Mouse (Mus musculus): Measurements from ENCODE around the gene Trim40. TPM values are rescaled to one million over a fixed set of nuclear protein-coding genes. Genes with fewer than 3 reads are reported as not detected.

The Trim40 gene
- polyA plus RNA-seq, 1 experiment from 2014 or later, result 0.08 TPM

DNA sequence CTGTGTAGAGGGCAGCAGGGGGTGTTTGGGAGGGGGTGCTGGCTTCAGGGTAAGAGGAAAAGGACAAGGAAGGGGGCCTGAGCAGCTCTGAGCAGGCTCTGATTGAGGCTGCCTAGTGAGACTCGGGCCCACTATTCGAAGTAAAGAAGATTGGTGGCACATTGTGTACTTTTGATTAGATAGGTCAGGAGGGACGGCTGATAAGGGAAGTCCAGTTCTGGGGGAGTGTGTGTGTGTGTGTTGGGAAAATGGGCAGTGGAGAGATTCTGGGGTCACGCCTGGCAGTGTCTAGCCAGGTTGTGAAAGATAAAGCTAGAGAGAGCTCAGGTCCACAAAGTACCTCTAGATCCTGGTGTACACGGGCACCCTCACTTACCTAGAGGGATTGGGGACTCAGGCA lies 38.3 kb downstream of the Trim40 start:
- Histone ChIP-seq H3K27me3 (replicated peaks; ENCODE audit: control insufficient read depth, insufficient read depth, low read length) (no peaks in the 10 kb centered on the region), H3K4me3 (ENCODE audit: low read length) (no peak overlapping the region), H3K4me2 (ENCODE audit: low read length) (no peak overlapping the region), H3K36me3 (ENCODE audit: control insufficient read depth, insufficient read depth, low read length) (peaks cover 39% of the 10 kb centered on the region), H3K27ac (ENCODE audit: low read depth, low read length) (no peak overlapping the region), H3K9me3 (ENCODE audit: control insufficient read depth, low read length) (no peaks in the 10 kb centered on the region), H3K9ac (ENCODE audit: low read depth, low read length) (no peak overlapping the region), H3K4me1 (ENCODE audit: control insufficient read depth, insufficient read depth, low read depth, low read length) (no peaks in the 10 kb centered on the region)
- ATAC-seq, result no peak
- 97% methylated on average over 5 of the region's 5 CpGs for WGBS

DNA sequence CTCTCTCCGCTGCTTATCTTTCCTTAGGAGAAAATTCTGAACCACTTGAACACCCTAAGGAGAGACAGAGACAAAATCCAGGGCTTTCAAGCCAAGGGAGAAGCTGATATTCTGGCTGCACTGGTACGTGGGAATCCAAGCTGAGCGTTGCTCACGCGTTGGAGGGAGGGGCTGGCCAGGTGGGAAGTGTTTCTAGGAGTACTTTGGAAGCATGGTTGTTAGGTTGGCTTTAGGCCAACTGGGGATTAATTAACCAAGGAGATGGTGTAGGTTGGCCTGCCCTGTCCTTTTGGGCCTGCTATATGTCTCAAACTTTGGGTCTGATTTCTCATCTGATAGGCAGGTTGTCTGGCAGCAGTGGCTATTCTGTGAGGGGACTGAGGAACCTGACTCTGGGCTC lies 38.7 kb downstream of the Trim40 start:
- Histone ChIP-seq H3K9ac (ENCODE audit: low read depth, low read length) (no peak overlapping the region), H3K27ac (ENCODE audit: low read depth, low read length) (no peak overlapping the region), H3K4me1 (ENCODE audit: control insufficient read depth, insufficient read depth, low read depth, low read length) (no peaks in the 10 kb centered on the region), H3K36me3 (ENCODE audit: control insufficient read depth, insufficient read depth, low read length) (peaks cover 36% of the 10 kb centered on the region), H3K4me2 (ENCODE audit: low read length) (no peak overlapping the region), H3K27me3 (replicated peaks; ENCODE audit: control insufficient read depth, insufficient read depth, low read length) (no peaks in the 10 kb centered on the region), H3K9me3 (ENCODE audit: control insufficient read depth, low read length) (no peaks in the 10 kb centered on the region), H3K4me3 (ENCODE audit: low read length) (no peak overlapping the region)
- ATAC-seq, result no peak
- WGBS, result 86% methylated on average over 5 of the region's 5 CpGs

DNA sequence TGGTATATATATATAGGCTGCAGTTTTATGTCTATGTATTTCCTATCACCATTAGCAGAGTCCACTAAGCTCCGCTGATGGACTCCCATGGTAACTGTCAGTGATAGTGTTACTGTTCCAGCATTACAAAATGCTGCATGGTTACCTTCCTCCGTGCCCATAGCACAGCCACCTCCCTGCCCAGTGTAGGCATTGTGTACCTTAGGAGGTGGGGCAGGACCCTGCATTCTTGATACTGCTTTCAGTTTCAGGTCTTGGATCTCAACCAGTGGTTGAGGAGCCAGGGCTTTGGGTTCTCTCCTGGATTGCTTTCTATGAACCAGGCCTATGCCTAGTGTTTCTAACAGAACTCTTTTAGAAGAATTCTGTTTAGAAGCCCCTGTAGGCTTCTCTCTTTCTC lies 39.9 kb downstream of the Trim40 start:
- Histone ChIP-seq H3K9ac (ENCODE audit: low read depth, low read length) (no peak overlapping the region), H3K36me3 (ENCODE audit: control insufficient read depth, insufficient read depth, low read length) (peaks cover 36% of the 10 kb centered on the region), H3K4me3 (ENCODE audit: low read length) (no peak overlapping the region), H3K27ac (ENCODE audit: low read depth, low read length) (no peak overlapping the region), H3K27me3 (replicated peaks; ENCODE audit: control insufficient read depth, insufficient read depth, low read length) (no peaks in the 10 kb centered on the region), H3K4me1 (ENCODE audit: control insufficient read depth, insufficient read depth, low read depth, low read length) (no peaks in the 10 kb centered on the region), H3K4me2 (ENCODE audit: low read length) (no peak overlapping the region), H3K9me3 (ENCODE audit: control insufficient read depth, low read length) (no peaks in the 10 kb centered on the region)
- 89% methylated on average over 2 of the region's 2 CpGs for WGBS
- no peak for ATAC-seq

DNA sequence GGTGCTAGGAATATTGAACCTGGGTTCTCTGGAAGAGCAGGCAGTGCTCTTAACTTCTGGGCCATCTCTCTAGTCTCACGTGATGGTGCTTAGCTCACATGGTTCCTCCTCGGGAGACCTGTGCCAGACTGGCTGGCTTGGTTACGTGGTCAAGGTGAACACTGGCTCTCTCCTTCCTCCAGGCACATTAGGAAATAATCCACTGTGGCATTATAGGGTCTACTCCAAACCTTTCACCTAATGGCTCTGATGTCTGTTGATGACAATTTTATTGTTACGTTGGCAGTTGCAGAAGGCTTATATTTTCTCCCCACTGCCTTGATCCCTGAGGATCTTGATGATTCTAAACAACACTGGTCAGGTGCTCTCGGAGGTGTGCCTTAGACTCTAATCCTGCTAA lies 41.0 kb downstream of the Trim40 start:
- 85% methylated on average over 5 of the region's 5 CpGs for WGBS
- H3K4me1 ChIP-seq (ENCODE audit: control insufficient read depth, insufficient read depth, low read depth, low read length), result no peaks in the 10 kb centered on the region
- no peaks in the 10 kb centered on the region for H3K9me3 ChIP-seq (ENCODE audit: control insufficient read depth, low read length)
- no peak overlapping the region for H3K27ac ChIP-seq (ENCODE audit: low read depth, low read length)
- peaks cover 27% of the 10 kb centered on the region for H3K36me3 ChIP-seq (ENCODE audit: control insufficient read depth, insufficient read depth, low read length)
- ATAC-seq, result no peak
- H3K4me2 ChIP-seq (ENCODE audit: low read length), result no peak overlapping the region
- no peaks in the 10 kb centered on the region for H3K27me3 ChIP-seq (replicated peaks; ENCODE audit: control insufficient read depth, insufficient read depth, low read length)
- no peak overlapping the region for H3K9ac ChIP-seq (ENCODE audit: low read depth, low read length)
- no peak overlapping the region for H3K4me3 ChIP-seq (ENCODE audit: low read length)

DNA sequence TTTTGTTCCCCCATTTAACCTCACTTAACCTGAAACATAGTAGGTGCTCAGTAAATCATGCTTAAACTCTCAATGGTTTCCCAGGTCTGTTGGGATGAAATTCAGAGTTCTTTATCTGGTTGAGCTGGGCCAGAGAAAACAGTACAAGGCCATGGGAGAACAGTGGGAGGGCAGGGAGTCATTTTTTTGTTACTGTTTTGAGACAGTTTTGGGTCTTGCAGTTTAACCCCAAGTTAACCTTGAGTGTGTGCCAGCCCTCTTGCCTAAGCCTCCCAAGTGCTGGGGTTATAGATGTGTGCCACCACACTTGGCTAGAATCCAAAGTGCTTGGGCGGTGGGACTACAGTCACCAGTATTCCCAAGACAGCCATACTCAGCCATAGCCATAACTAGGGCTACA lies 45.2 kb downstream of the Trim40 start:
- Histone ChIP-seq H3K27ac (ENCODE audit: low read depth, low read length) (no peak overlapping the region), H3K36me3 (ENCODE audit: control insufficient read depth, insufficient read depth, low read length) (0 out of 2 replicates have a peak, but pooled peaks cover 5% of the 10 kb centered on the region), H3K9me3 (ENCODE audit: control insufficient read depth, low read length) (no peaks in the 10 kb centered on the region), H3K4me3 (ENCODE audit: low read length) (no peak overlapping the region), H3K4me2 (ENCODE audit: low read length) (no peak overlapping the region), H3K9ac (ENCODE audit: low read depth, low read length) (no peak overlapping the region), H3K27me3 (replicated peaks; ENCODE audit: control insufficient read depth, insufficient read depth, low read length) (no peaks in the 10 kb centered on the region), H3K4me1 (ENCODE audit: control insufficient read depth, insufficient read depth, low read depth, low read length) (no peaks in the 10 kb centered on the region)
- no peak for ATAC-seq
- 67% methylated on average over 1 of the region's 1 CpGs for WGBS

DNA sequence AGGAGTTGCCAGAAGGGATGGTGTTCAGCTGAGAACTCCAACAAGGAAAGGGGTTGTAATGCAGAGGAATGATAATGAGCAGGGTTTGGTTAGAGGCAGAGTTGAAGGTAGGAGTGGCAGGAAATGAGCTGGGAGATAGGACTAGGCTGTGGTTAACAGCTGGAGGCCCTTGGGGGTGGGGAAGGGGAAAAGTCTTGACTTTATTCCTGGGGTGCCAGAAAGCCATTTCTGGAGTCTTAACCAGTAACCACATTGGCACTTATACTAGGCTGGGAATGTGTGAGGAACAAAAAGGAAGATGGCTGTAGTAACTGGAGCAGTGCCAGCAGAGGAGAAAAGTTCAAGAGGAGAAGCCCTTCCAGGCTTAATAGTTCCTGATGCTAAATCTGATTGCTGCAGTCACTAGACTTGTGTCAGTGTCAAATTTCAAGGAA lies 45.6 kb downstream of the Trim40 start:
- no peaks in the 10 kb centered on the region for H3K9me3 ChIP-seq (ENCODE audit: control insufficient read depth, low read length)
- H3K4me2 ChIP-seq (ENCODE audit: low read length), result no peak overlapping the region
- H3K27me3 ChIP-seq (replicated peaks; ENCODE audit: control insufficient read depth, insufficient read depth, low read length), result no peaks in the 10 kb centered on the region
- H3K4me3 ChIP-seq (ENCODE audit: low read length), result no peak overlapping the region
- no peak overlapping the region for H3K27ac ChIP-seq (ENCODE audit: low read depth, low read length)
- ATAC-seq, result no peak
- H3K4me1 ChIP-seq (ENCODE audit: control insufficient read depth, insufficient read depth, low read depth, low read length), result no peaks in the 10 kb centered on the region; the same call in 1 of the 2 replicates
- 0 out of 2 replicates have a peak, but pooled peaks cover 5% of the 10 kb centered on the region for H3K36me3 ChIP-seq (ENCODE audit: control insufficient read depth, insufficient read depth, low read length)
- H3K9ac ChIP-seq (ENCODE audit: low read depth, low read length), result no peak overlapping the region

DNA sequence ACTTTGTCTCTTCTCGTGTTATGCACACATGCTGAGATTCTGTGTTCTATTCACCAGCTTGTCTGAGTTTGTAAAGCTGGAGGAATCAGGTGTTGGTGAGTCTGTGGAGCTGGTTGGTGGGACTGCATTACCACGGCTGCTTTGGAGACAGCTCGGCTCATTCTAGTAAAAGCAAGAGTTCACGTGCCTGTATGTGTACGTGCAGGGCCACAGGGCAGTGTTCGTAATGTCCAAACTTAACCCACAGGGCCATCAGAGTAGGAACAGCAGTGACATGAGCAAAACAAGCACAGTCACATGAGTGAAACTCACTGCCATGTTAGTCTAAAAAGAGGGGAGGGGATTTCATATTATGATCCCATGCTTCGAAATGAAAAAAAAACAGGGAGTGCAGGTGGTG lies 46.2 kb downstream of the Trim40 start:
- no peaks in the 10 kb centered on the region; the same call in 1 of the 2 replicates for H3K4me1 ChIP-seq (ENCODE audit: control insufficient read depth, insufficient read depth, low read depth, low read length)
- no peaks in the 10 kb centered on the region for H3K27me3 ChIP-seq (replicated peaks; ENCODE audit: control insufficient read depth, insufficient read depth, low read length)
- H3K9ac ChIP-seq (ENCODE audit: low read depth, low read length), result no peak overlapping the region
- no peak overlapping the region for H3K4me3 ChIP-seq (ENCODE audit: low read length)
- no peak for ATAC-seq
- 76% methylated on average over 7 of the region's 7 CpGs for WGBS
- no peaks in the 10 kb centered on the region for H3K9me3 ChIP-seq (ENCODE audit: control insufficient read depth, low read length)
- H3K27ac ChIP-seq (ENCODE audit: low read depth, low read length), result no peak overlapping the region
- H3K4me2 ChIP-seq (ENCODE audit: low read length), result no peak overlapping the region
- H3K36me3 ChIP-seq (ENCODE audit: control insufficient read depth, insufficient read depth, low read length), result 0 out of 2 replicates have a peak, but pooled peaks cover 5% of the 10 kb centered on the region

DNA sequence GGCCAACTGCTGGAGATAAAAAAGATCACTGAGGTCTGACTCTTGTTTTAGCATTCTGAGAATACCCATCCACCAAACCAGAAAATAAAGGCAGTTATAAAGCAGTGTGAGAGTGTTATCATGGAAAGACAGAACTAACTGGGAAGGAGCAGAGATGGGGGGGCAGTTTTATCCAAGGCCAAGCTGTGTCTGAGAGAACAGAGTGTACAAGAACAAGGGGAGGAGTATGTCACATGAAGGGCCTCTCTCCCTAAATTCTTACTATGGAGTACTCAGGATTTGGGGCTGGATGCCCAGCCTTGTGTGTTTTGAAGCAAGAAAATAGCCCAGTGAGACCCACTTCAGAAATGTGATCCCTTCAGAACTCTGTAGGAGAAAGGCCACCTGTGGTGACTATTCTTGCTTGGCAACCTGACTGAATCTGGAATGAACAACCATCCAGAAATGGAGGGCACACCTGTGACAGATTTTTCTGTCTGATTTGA lies 48.9 kb downstream of the Trim40 start:
- 0 out of 2 replicates have a peak, but pooled peaks cover 2% of the 10 kb centered on the region for H3K36me3 ChIP-seq (ENCODE audit: control insufficient read depth, insufficient read depth, low read length)
- H3K27ac ChIP-seq (ENCODE audit: low read depth, low read length), result no peak overlapping the region
- H3K27me3 ChIP-seq (replicated peaks; ENCODE audit: control insufficient read depth, insufficient read depth, low read length), result no peaks in the 10 kb centered on the region
- H3K9me3 ChIP-seq (ENCODE audit: control insufficient read depth, low read length), result no peaks in the 10 kb centered on the region
- ATAC-seq, result no peak
- H3K4me3 ChIP-seq (ENCODE audit: low read length), result no peak overlapping the region
- H3K9ac ChIP-seq (ENCODE audit: low read depth, low read length), result no peak overlapping the region
- peaks cover 10% of the 10 kb centered on the region for H3K4me1 ChIP-seq (ENCODE audit: control insufficient read depth, insufficient read depth, low read depth, low read length)
- H3K4me2 ChIP-seq (ENCODE audit: low read length), result no peak overlapping the region

DNA sequence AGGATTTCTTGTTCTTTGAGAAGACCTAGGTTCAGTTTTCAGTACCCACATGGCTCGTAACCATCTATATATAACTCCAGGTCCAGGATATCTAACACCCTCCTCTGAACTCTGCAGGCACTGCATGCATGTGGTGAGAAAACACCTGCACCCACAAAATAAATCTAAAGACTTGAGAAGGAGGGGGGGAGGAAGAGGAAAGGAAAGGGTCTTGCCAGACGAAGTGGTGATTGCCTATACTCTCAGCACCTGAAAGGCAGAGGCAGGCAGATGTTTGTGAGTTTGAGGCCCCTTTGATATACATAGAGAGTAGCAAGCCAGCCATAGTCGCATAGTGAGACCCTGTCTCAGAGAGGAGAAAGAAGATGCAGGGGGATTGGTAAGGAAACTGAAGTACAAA lies 50.0 kb downstream of the Trim40 start:
- Histone ChIP-seq H3K4me3 (ENCODE audit: low read length) (no peak overlapping the region), H3K9ac (ENCODE audit: low read depth, low read length) (no peak overlapping the region), H3K27me3 (replicated peaks; ENCODE audit: control insufficient read depth, insufficient read depth, low read length) (no peaks in the 10 kb centered on the region), H3K4me2 (ENCODE audit: low read length) (no peak overlapping the region), H3K27ac (ENCODE audit: low read depth, low read length) (no peak overlapping the region), H3K4me1 (ENCODE audit: control insufficient read depth, insufficient read depth, low read depth, low read length) (peaks cover 13% of the 10 kb centered on the region), H3K9me3 (ENCODE audit: control insufficient read depth, low read length) (no peaks in the 10 kb centered on the region), H3K36me3 (ENCODE audit: control insufficient read depth, insufficient read depth, low read length) (0 out of 2 replicates have a peak, but pooled peaks cover 2% of the 10 kb centered on the region)
- no peak for ATAC-seq
- 88% methylated on average over 3 of the region's 3 CpGs for whole genome bisulfite sequencing

DNA sequence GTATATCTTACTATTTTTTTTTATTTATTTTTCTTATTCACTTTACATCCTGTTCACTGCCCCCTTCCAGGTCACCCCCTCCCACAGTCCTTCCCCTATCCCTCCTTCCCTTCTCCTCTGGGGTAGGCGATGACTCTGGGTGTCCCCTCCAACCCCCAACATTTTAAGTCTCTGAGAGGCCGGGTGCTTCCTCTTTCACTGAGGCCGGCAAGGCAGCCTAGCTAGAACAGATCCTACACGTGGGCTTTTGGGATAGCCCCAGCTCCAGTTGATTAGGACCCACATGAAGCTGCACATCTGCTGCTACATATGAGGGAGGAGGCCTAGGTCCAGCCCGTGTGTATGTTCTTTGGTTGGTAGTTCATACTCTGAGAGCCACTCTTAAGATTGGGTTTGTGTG lies 50.9 kb downstream of the Trim40 start:
- no peaks in the 10 kb centered on the region for H3K27me3 ChIP-seq (replicated peaks; ENCODE audit: control insufficient read depth, insufficient read depth, low read length)
- H3K4me1 ChIP-seq (ENCODE audit: control insufficient read depth, insufficient read depth, low read depth, low read length), result peaks cover 13% of the 10 kb centered on the region
- H3K4me3 ChIP-seq (ENCODE audit: low read length), result no peak overlapping the region
- WGBS, result 89% methylated on average over 5 of the region's 5 CpGs
- no peak overlapping the region for H3K27ac ChIP-seq (ENCODE audit: low read depth, low read length)
- H3K9ac ChIP-seq (ENCODE audit: low read depth, low read length), result no peak overlapping the region
- H3K36me3 ChIP-seq (ENCODE audit: control insufficient read depth, insufficient read depth, low read length), result 0 out of 2 replicates have a peak, but pooled peaks cover 2% of the 10 kb centered on the region
- no peaks in the 10 kb centered on the region for H3K9me3 ChIP-seq (ENCODE audit: control insufficient read depth, low read length)
- no peak for ATAC-seq
- no peak overlapping the region for H3K4me2 ChIP-seq (ENCODE audit: low read length)

Measured in hindbrain, embryonic 16.5 days (tissue).